Mouse (Mus musculus) hindbrain, embryonic 12.5 days (tissue): Measurements from ENCODE around the gene Crk. TPM values are rescaled to one million over a fixed set of nuclear protein-coding genes. Genes with fewer than 3 reads are reported as not detected.

ENCODE experiments used
- ATAC-seq: fragments of 200-750 bp; cut with Nextera tagmentation; 2 replicates; pipeline ENCODE4 v1.8.0; 2017; ENCODE audit warnings: moderate TSS enrichment; ENCODE audit not compliant: low FRiP score
- H3K27ac ChIP-seq: fragments of 300-500 bp; sonication (generic); 2 replicates; pipeline ENCODE4 v1.5.1; 2016; ENCODE audit warnings: mild to moderate bottlenecking
- H3K27me3 ChIP-seq: fragments of 300-500 bp; sonication (generic); 2 replicates; pipeline ENCODE4 v1.6.1; 2016; ENCODE audit warnings: mild to moderate bottlenecking
- H3K36me3 ChIP-seq: fragments of 300-500 bp; sonication (generic); 2 replicates; pipeline ENCODE4 v1.6.1; 2016; ENCODE audit warnings: mild to moderate bottlenecking
- H3K4me1 ChIP-seq: fragments of 300-500 bp; sonication (generic); 2 replicates; pipeline ENCODE4 v1.6.1; 2016
- H3K4me2 ChIP-seq: fragments of 300-500 bp; sonication (generic); replicated peaks from 2 replicates; pipeline ENCODE4 v1.6.1; 2016; ENCODE audit warnings: mild to moderate bottlenecking
- H3K4me3 ChIP-seq: fragments of 300-500 bp; sonication (generic); 2 replicates; pipeline ENCODE4 v1.5.1; 2016; ENCODE audit warnings: mild to moderate bottlenecking
- H3K9ac ChIP-seq: fragments of 300-500 bp; sonication (generic); 2 replicates; pipeline ENCODE4 v1.6.1; 2016; ENCODE audit warnings: mild to moderate bottlenecking, moderate library complexity
- H3K9me3 ChIP-seq: fragments of 300-500 bp; sonication (generic); replicated peaks from 2 replicates; pipeline ENCODE4 v1.6.1; 2016; ENCODE audit warnings: mild to moderate bottlenecking
- WGBS: fragments of 180-500 bp; shearing (Covaris S2); methylation state at CpG from one replicate; pipeline ENCODE4 v1.1.7; 2016; 5-methylcytosine and 5-hydroxymethylcytosine counted together
- polyA plus RNA-seq: library from polyadenylated mRNA; unstranded; fragments of >200 nt; fragmentation: Nextera tagmentation; extraction: Ambion mirVana; gene quantifications from 2 replicates; pipeline ENCODE4 v1.2.1, GENCODE M21; 2016

Crk gene
- 136 and 138 TPM in 2 replicates for polyA plus RNA-seq

DNA sequence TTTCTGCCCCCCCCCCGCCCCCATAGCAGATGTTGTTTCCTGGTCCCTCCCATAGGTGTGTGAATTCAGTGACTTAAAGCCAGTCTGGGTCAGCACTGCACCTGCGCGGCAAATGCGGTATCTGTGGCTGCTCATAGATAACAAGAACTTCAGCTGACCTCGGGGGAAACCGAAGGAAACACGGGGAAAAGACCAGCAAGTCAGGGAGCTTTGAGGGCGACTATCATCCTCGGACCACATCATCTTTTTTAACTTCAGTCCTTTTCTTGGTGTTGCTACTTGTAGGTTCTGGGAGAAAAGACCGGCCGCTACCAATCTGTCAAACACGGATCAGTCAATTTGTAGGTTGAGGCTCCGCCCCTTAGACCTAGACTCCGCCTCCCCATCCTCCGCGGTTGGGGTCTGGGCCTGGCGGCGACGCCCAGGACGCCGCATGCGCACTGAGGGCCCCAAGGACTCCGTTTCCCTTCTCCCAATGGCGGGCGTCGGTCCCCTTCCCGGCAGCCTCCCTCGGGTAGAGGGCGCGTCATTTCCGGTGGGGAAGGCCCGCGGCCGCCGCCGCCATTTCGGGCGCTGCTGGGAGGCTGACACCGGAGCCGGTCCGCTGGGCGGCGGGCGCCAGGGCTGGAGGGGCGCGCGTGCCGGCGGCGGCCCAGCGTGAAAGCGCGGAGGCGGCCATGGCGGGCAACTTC is at the start of gene Crk:
Gene Crk, plus strand, starts transcription at position 513 of the 692 bp plus-strand sequence.
- Histone ChIP-seq H3K9ac (peak within 1 kb of the TSS; percentile 96), H3K4me3 (peak within 1 kb of the TSS; percentile 99), H3K36me3 (0 out of 2 replicates have a peak, but pooled peaks cover under 1% of the 10 kb centered on the region), H3K4me1 (peaks cover 15% of the 10 kb centered on the region), H3K9me3 (no peaks in the 10 kb centered on the region), H3K27me3 (no peaks in the 10 kb centered on the region), H3K27ac (peak within 1 kb of the TSS; percentile 94), H3K4me2 (peak within 1 kb of the TSS; percentile 73)
- peak; percentile 96 for ATAC-seq
- WGBS = under 1% methylated on average over 54 of the region's 55 CpGs

DNA sequence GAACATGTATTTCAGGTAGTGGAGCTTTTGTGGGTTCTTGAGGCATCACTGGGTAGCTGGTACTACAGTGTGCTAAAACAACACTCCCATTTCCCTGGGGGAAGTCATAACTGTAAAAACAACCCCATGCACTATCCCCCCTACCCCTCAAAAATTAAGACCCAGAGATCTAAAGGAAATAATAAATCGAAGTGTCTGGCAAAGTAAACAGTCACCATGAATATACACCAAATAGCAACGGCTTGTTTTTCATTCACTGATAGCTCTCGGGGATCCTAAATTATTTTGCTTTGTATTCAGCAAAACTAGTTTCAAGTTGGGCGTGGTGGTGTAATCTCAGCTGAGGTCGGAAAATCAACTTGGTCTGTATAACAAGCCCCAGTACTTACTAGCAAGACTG is 49.0 kb upstream of the Crk start:
- no peaks in the 10 kb centered on the region for H3K27me3 ChIP-seq
- no peak for ATAC-seq
- peaks cover 21% of the 10 kb centered on the region for H3K4me1 ChIP-seq
- H3K9me3 ChIP-seq = no peaks in the 10 kb centered on the region
- peaks cover 51% of the 10 kb centered on the region for H3K36me3 ChIP-seq
- peak overlapping the region; percentile 63 for H3K9ac ChIP-seq
- peak overlapping the region; percentile 76; the same call in 1 of the 2 replicates for H3K27ac ChIP-seq
- H3K4me3 ChIP-seq = peak overlapping the region; percentile 57
- peak overlapping the region; percentile 77 for H3K4me2 ChIP-seq
- WGBS = 18% methylated on average over 5 of the region's 5 CpGs

DNA sequence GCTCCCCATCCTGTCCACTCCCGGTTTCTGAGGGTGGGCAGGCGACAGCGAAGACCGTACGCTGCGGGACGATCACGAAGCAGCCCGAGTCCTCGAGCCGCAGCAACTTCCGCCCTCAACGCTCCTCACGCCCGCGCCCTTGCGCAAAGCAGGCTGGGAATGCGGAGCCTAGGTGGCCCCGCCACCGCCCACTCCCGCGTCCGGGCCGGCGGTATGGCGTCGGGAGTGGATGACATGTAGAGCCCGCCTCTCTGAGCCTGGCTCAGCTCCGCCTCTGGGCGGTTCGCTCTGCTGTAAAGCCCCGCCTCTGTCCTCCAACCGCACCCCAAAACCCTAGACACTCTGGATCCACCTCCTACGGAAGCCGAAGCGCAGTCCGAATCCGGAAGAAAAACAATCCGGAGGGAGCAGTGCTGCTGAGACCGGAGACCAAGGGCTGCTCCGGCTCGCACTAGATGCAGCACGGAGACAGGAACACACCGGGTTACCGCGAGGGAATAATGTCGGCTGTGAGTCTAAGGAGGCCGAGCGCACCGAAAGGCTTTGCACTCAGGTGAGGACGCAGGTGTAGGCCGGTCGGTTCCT is 48.3 kb upstream of the Crk start, which contains the start of gene Inpp5k:
Gene Inpp5k, plus strand, starts transcription at position 344 of the 585 bp plus-strand sequence.
- Histone ChIP-seq H3K4me3 (peak within 1 kb of the TSS; percentile 57), H3K4me1 (peaks cover 21% of the 10 kb centered on the region), H3K27me3 (no peaks in the 10 kb centered on the region), H3K36me3 (peaks cover 44% of the 10 kb centered on the region), H3K9me3 (no peaks in the 10 kb centered on the region), H3K4me2 (peak within 1 kb of the TSS; percentile 77), H3K9ac (peak within 1 kb of the TSS; percentile 63), H3K27ac (peak within 1 kb of the TSS; percentile 76)
- WGBS = under 1% methylated on average over 53 of the region's 53 CpGs
- peak; percentile 99 for ATAC-seq

DNA sequence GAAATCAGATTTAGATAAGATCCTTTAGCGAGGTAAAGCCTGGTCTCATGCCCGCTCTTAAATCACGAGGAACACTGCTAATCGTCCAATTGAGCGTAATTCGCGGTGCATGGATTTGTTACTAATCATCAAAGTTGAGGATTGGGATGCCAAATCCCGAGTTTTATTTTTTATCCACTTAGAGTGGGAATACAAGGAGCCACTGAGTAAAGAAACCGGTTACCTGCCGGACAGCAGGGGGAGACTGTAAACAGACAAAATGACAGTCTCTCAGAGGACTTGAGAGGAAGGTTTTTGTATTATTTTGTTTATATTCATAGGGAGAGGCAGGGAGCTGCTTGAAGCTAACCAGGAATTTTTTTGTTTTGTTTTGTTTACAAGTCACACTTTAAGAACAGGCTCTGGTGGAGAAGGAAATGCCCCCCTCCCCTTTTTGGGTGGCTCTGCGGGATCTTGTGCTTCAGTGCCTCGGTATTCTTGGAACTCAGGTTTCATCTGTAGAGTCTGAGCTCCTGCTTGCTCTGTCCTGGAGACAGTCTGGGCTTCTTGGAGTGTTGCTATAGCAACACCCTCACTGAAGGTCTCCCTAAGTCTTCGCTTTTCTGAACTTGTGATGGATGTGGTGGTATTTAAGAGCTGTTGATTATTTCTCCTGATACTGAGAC is 47.4 kb upstream of the Crk start:
- H3K9me3 ChIP-seq = no peaks in the 10 kb centered on the region
- H3K27me3 ChIP-seq = no peaks in the 10 kb centered on the region
- no peak for ATAC-seq
- no peak overlapping the region for H3K27ac ChIP-seq
- peak overlapping the region; percentile 77 for H3K4me2 ChIP-seq
- H3K9ac ChIP-seq = peak overlapping the region; percentile 63
- peak overlapping the region; percentile 57 for H3K4me3 ChIP-seq
- H3K36me3 ChIP-seq = peaks cover 40% of the 10 kb centered on the region
- WGBS = 12% methylated on average over 13 of the region's 13 CpGs
- peaks cover 21% of the 10 kb centered on the region for H3K4me1 ChIP-seq

DNA sequence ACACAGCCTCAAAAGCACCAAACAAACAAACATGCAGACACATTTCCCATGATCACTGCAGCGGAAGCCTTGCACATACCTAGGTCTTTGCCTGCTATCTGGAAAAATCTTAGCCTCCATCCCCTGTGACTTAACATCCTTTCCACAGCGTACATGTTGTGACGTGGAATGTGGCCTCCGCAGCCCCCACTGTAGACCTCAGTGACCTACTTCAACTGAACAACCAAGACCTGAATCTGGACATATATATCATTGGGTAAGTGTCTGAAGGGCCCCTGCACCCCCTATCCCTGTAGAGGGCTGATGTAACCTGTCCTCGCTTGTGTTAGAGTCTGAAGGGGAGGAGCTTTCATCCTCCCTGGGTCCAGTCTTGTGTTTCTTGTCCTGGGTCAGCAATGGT is 46.1 kb upstream of the Crk start:
- Histone ChIP-seq H3K9ac (no peak overlapping the region), H3K4me3 (no peak overlapping the region), H3K4me1 (peaks cover 21% of the 10 kb centered on the region), H3K36me3 (peaks cover 39% of the 10 kb centered on the region), H3K27me3 (no peaks in the 10 kb centered on the region), H3K4me2 (no peak overlapping the region), H3K9me3 (no peaks in the 10 kb centered on the region), H3K27ac (no peak overlapping the region)
- WGBS = 91% methylated on average over 5 of the region's 5 CpGs
- ATAC-seq = no peak

DNA sequence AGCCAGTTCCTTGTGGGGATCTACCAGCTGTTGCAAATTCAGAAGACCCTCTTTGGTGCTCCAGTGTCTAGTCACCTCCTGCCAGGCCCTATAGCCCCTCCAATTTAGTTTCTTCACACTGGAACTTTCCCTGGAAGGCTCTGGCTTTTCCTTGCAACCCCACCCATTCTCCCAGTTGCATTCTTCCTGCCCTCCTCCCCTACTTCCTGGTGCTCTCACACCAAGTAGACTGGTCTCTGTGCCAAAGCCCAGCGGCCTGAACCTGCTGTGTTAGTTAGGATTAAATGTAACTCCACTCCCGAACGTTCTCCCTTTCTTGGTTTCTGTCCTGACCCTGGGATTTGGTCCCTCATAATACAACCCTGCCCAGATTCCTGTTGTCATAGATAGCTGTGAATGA is 44.3 kb upstream of the Crk start:
- H3K27ac ChIP-seq = no peak overlapping the region
- peaks cover 18% of the 10 kb centered on the region for H3K4me1 ChIP-seq
- no peak overlapping the region for H3K4me3 ChIP-seq
- ATAC-seq = no peak
- no peak overlapping the region for H3K4me2 ChIP-seq
- no peaks in the 10 kb centered on the region for H3K9me3 ChIP-seq
- H3K27me3 ChIP-seq = no peaks in the 10 kb centered on the region
- WGBS = 80% methylated on average over 3 of the region's 3 CpGs
- peaks cover 40% of the 10 kb centered on the region for H3K36me3 ChIP-seq
- H3K9ac ChIP-seq = no peak overlapping the region

DNA sequence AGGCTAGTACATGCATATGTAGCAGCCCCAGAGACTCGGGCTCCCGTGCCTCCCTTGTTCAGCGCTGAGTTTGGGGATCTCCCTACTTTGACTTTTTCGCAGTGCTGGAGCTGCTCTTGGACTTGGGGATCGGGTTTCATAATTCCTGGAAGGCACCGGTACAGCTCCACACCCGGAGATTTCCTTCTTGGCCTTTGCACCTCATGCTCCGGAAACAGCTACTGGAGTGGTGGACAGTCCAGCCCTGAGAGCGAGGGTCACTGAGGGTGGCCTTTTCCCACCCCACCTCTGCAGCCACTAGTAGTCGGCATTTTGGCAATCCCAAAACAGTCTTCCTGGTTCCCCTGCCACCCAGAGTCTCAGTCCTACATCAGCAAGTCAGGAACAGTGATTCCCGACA is 43.7 kb upstream of the Crk start:
- 74% methylated on average over 11 of the region's 11 CpGs for WGBS
- H3K9ac ChIP-seq = no peak overlapping the region
- peaks cover 14% of the 10 kb centered on the region for H3K4me1 ChIP-seq
- no peak overlapping the region for H3K4me2 ChIP-seq
- H3K9me3 ChIP-seq = no peaks in the 10 kb centered on the region
- ATAC-seq = no peak
- peaks cover 40% of the 10 kb centered on the region for H3K36me3 ChIP-seq
- no peaks in the 10 kb centered on the region for H3K27me3 ChIP-seq
- H3K27ac ChIP-seq = no peak overlapping the region
- no peak overlapping the region for H3K4me3 ChIP-seq

DNA sequence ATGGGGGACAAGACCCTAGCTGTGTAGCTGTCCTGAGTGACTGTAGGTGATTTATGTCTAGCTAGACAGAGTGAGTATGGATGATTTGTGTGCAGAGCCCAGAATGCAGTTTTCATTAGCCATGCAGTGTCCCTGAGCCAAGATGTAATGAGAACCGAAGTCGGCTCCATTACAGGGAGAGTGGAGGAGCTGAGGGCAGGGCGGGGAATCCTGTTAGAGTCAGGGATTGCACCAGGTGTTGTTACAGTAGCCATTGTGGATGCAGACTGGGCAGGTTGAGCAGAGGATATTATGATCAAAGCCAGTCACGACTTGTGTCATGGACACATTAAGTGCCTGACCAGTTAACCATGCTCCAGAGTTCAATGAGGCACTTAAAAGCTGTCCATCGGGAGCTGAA is 35.7 kb upstream of the Crk start:
- Histone ChIP-seq H3K9ac (no peak overlapping the region), H3K27me3 (no peaks in the 10 kb centered on the region), H3K4me3 (no peak overlapping the region), H3K4me1 (no peaks in the 10 kb centered on the region), H3K4me2 (no peak overlapping the region), H3K27ac (no peak overlapping the region), H3K9me3 (no peaks in the 10 kb centered on the region), H3K36me3 (peaks cover 4% of the 10 kb centered on the region)
- ATAC-seq = no peak
- whole genome bisulfite sequencing = 82% methylated on average over 5 of the region's 5 CpGs

DNA sequence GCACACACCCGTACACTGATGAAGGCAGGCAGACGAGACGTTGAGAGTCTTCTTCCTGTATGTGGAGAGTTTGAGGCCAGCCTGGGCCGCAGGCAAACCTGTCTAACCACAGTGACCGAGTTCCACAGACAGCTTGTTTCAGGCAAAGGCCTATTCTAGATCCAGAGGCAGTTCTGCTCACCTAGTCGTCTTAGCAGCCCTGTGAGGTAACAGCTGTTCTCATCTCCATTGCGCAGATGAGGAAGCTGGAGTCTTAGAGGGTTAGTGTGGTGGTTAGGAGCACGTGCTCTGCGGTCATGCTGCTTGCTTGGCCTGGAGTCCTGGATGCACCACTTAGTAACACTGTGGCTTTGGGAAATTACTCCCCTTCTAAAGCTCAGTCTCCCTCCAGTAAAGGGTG is 34.4 kb upstream of the Crk start:
- Histone ChIP-seq H3K9me3 (no peaks in the 10 kb centered on the region), H3K27me3 (no peaks in the 10 kb centered on the region), H3K4me2 (no peak overlapping the region), H3K9ac (no peak overlapping the region), H3K4me3 (no peak overlapping the region), H3K4me1 (no peaks in the 10 kb centered on the region), H3K36me3 (peaks cover 3% of the 10 kb centered on the region; the same call in 1 of the 2 replicates), H3K27ac (no peak overlapping the region)
- 87% methylated on average over 9 of the region's 9 CpGs for WGBS
- no peak for ATAC-seq

DNA sequence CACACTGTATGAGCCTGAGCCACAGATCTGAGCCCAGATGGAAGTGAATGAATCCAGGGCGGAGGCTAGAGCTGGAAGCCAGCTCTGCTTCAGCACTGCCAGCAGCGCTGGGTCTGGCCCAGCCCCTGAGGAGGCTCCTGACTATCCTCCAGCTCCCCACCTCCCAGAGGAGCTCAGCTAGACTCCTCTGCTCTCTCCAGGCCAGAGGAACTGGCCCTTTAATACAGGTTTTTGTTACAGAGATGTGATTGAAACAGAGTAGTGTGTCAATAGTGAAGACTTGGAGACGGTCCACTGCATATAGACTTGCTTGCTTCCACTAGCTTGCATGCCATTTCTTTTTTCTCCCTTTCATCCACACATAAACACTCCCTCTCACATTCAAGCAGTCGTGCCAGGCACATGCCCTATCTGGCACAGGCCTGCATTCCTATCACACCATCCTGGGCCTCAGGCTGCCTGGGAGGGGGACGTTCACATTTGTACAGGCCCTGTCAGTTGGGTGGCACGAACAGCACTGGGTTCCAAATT is 31.3 kb upstream of the Crk start:
- H3K4me1 ChIP-seq = peaks cover 17% of the 10 kb centered on the region
- H3K9ac ChIP-seq = no peak overlapping the region
- no peak overlapping the region for H3K27ac ChIP-seq
- H3K27me3 ChIP-seq = peaks cover 6% of the 10 kb centered on the region
- no peak for ATAC-seq
- no peaks in the 10 kb centered on the region for H3K9me3 ChIP-seq
- H3K4me2 ChIP-seq = no peak overlapping the region
- H3K4me3 ChIP-seq = no peak overlapping the region
- peaks cover 3% of the 10 kb centered on the region; the same call in 1 of the 2 replicates for H3K36me3 ChIP-seq
- WGBS = 74% methylated on average over 6 of the region's 6 CpGs

DNA sequence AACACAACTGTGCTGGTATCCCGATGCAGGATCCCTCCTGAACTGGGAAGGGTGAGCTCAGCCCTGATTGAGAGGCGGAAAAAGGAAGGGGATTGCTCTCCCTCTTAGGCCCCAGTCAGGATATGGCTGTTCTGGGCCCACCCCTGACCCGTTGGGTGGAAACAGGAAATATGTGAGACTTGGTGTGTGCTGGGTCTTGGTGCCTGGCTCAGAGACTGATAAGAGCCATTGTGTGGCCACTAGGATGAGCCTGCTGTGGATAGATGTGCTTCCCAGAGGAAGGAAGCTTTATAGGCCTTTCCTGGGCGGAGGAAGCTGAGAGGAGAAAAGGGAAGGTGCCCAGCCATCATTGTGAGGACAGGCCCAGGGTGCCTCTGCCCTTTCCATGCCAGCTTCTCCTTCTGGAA is 29.9 kb upstream of the Crk start:
- no peak overlapping the region for H3K4me3 ChIP-seq
- no peak overlapping the region for H3K4me2 ChIP-seq
- H3K36me3 ChIP-seq = peaks cover 3% of the 10 kb centered on the region; the same call in 1 of the 2 replicates
- H3K27me3 ChIP-seq = peaks cover 21% of the 10 kb centered on the region
- 88% methylated on average over 4 of the region's 4 CpGs for WGBS
- no peaks in the 10 kb centered on the region for H3K9me3 ChIP-seq
- no peak for ATAC-seq
- no peak overlapping the region for H3K27ac ChIP-seq
- H3K4me1 ChIP-seq = peaks cover 23% of the 10 kb centered on the region
- H3K9ac ChIP-seq = no peak overlapping the region

DNA sequence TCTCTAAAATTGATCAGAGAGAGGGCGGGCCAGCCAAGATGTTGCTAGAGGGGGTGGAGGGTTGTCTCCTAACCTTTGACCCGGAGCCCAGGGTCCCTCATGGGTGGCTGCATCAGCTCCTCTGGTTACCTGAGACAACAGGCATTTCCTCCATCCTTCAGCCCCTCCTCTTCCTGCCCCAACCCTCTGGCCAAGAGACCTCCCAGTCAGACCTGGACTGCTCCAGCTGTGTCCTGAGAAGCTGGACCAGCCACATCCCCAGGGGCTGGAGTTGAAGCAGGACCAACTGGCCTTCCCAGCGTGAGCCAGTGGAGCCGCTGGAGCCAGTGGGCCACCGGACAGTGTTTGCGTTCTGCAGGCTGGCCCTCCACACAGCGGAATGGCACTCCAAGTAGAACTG is 28.7 kb upstream of the Crk start, which contains the start of gene Myo1c:
Gene Myo1c, plus strand, starts transcription at position 194 of the 400 bp plus-strand sequence.
- Histone ChIP-seq H3K4me2 (peak within 1 kb of the TSS; percentile 91), H3K27ac (peak within 1 kb of the TSS; percentile 60), H3K4me1 (peaks cover 27% of the 10 kb centered on the region), H3K36me3 (peaks cover 3% of the 10 kb centered on the region; the same call in 1 of the 2 replicates), H3K27me3 (peaks cover 26% of the 10 kb centered on the region), H3K4me3 (peak within 1 kb of the TSS; percentile 57), H3K9me3 (no peaks in the 10 kb centered on the region), H3K9ac (peak within 1 kb of the TSS; percentile 75)
- no peak for ATAC-seq
- 66% methylated on average over 7 of the region's 7 CpGs for WGBS
